Mouse (Mus musculus): ENCODE data around the gene Fam114a1. TPM values are rescaled to one million over a fixed set of nuclear protein-coding genes. Genes with fewer than 3 reads are reported as not detected.

The Fam114a1 gene
- total and polyA plus RNA-seq, 3 experiments, result 0.05 TPM; not detected in 2

DNA sequence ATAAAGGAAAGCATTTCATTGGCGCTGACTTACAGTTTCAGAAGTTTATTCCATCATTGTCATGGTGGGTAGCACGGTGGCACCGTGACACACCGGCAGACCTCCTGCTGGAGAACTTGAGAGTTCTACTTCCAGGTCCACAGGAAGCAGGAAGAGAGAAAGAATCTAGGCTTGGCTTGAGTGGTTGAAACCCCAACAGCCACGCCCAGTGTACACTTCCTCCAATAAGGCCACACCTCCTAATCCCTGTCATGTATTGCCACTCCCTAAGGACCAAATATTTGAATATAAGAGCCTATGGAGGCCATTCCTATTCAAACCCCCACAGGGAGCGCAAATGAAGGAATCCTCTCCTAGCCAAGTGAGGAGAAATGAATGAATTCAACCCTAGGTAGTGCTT, 87.7 kb downstream of the Fam114a1 start:
- Histone ChIP-seq H3K4me1 (ENCODE audit: insufficient read depth, low read depth, low read length) (no peaks in the 10 kb centered on the region), H3K36me3 (replicated peaks) (no peaks in the 10 kb centered on the region), H3K4me3 (ENCODE audit: low read depth, low read length) (no peak overlapping the region), H3K9me3 (replicated peaks) (no peaks in the 10 kb centered on the region), H3K27me3 (ENCODE audit: insufficient read depth, low read length) (no peaks in the 10 kb centered on the region)
- no peak for TF ChIP-seq POLR2AphosphoS5 (IDR thresholded peaks at IDR 0.05; ENCODE audit: insufficient replicate concordance, low read depth, low read length)
- no peak for TF ChIP-seq GATA2 (IDR thresholded peaks at IDR 0.05; ENCODE audit: borderline replicate concordance, low read depth, low read length)
- no peak for TF ChIP-seq CTCF (IDR thresholded peaks at IDR 0.05; ENCODE audit: low read depth, low read length)
- TF ChIP-seq TAL1 (conservative IDR thresholded peaks at IDR 0.05; ENCODE audit: low read depth, low read length), result no peak
- TF ChIP-seq GATA1 (IDR thresholded peaks at IDR 0.05; ENCODE audit: borderline replicate concordance, low read length), result no peak
- ATAC-seq (ENCODE audit: extremely low read depth, insufficient number of reproducible peaks, low FRiP score, poor library complexity, severe bottlenecking) (no peak), DNase-seq (ENCODE audit: low spot score) (no peak)

DNA sequence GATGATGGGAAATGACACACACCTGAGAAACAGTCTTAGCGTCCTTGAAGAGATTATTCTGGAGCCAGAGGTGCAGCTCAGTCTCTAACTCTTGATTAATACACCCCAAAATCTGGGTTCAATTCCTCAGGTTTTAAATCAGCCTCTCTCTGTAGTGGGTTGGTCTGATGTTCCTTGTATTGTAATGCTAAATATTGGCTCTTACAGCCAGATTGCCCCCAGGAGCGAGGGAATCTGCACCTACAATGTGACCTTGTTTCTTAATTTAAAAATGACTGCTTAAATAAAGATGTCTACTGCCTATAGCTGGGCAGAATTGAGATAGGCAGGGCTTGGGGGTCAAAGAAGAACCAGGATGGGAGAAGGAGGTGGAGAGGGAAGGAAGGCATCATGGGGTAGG, 89.9 kb downstream of the Fam114a1 start:
- no peaks in the 10 kb centered on the region for H3K36me3 ChIP-seq (replicated peaks)
- ATAC-seq (ENCODE audit: extremely low read depth, insufficient number of reproducible peaks, low FRiP score, poor library complexity, severe bottlenecking) (no peak), DNase-seq (ENCODE audit: low spot score) (no peak)
- no peaks in the 10 kb centered on the region for H3K4me1 ChIP-seq (ENCODE audit: insufficient read depth, low read depth, low read length)
- no peak overlapping the region for H3K4me3 ChIP-seq (ENCODE audit: low read depth, low read length)
- no peaks in the 10 kb centered on the region for H3K9me3 ChIP-seq (replicated peaks)
- H3K27me3 ChIP-seq (ENCODE audit: insufficient read depth, low read length), result no peaks in the 10 kb centered on the region
- TF ChIP-seq GATA1 (IDR thresholded peaks at IDR 0.05; ENCODE audit: borderline replicate concordance, low read length) (no peak), TAL1 (conservative IDR thresholded peaks at IDR 0.05; ENCODE audit: low read depth, low read length) (no peak), CTCF (IDR thresholded peaks at IDR 0.05; ENCODE audit: low read depth, low read length) (no peak), GATA2 (IDR thresholded peaks at IDR 0.05; ENCODE audit: borderline replicate concordance, low read depth, low read length) (no peak), POLR2AphosphoS5 (IDR thresholded peaks at IDR 0.05; ENCODE audit: insufficient replicate concordance, low read depth, low read length) (no peak)

DNA sequence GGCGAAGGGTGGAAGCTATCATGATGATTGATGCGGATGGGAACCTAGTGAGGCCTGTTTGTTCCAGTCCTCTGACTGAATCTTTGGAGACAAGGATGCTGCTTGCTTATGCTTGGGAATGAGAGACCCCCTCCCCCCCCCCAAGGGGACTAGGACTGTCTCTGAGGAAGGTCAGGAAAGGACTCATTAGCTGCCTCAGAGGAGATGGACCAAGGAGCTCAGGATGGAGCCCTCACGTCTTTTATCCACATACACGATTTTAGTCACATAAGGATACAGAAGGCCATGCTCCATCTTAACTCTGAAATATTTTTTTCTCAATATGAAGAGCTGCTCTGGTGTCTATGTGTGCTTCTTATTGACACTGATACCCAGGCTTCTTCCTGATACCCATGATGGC, 92.4 kb downstream of the Fam114a1 start:
- Histone ChIP-seq H3K4me3 (ENCODE audit: low read depth, low read length) (no peak overlapping the region), H3K36me3 (replicated peaks) (no peaks in the 10 kb centered on the region), H3K4me1 (ENCODE audit: insufficient read depth, low read depth, low read length) (no peaks in the 10 kb centered on the region), H3K9me3 (replicated peaks) (no peaks in the 10 kb centered on the region), H3K27me3 (ENCODE audit: insufficient read depth, low read length) (no peaks in the 10 kb centered on the region)
- ATAC-seq (ENCODE audit: extremely low read depth, insufficient number of reproducible peaks, low FRiP score, poor library complexity, severe bottlenecking) (no peak), DNase-seq (ENCODE audit: low spot score) (no peak)
- no peak for TF ChIP-seq POLR2AphosphoS5 (IDR thresholded peaks at IDR 0.05; ENCODE audit: insufficient replicate concordance, low read depth, low read length)
- TF ChIP-seq TAL1 (conservative IDR thresholded peaks at IDR 0.05; ENCODE audit: low read depth, low read length), result no peak
- TF ChIP-seq GATA1 (IDR thresholded peaks at IDR 0.05; ENCODE audit: borderline replicate concordance, low read length), result no peak
- TF ChIP-seq CTCF (IDR thresholded peaks at IDR 0.05; ENCODE audit: low read depth, low read length), result no peak
- no peak for TF ChIP-seq GATA2 (IDR thresholded peaks at IDR 0.05; ENCODE audit: borderline replicate concordance, low read depth, low read length)

DNA sequence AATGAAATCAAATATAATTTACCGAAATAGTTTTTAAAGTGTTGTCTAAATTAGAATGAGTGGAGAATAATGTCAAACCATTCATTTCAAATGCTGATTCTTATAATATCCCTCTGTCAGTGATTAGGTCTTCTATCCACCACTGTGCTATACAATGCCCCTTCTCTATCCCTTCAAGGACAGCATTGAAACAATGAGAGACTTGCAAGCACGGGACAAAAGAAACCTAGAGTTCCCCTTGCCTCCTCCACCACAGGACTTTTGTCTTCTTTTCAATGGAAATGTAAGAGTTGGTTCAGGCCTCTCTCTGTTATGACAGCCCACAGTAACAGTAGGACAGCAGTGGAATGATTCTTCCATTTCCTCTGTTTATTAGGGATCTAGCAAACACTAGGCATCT, 93.4 kb downstream of the Fam114a1 start:
- DNase-seq (ENCODE audit: low spot score) (no peak), ATAC-seq (ENCODE audit: extremely low read depth, insufficient number of reproducible peaks, low FRiP score, poor library complexity, severe bottlenecking) (no peak)
- H3K36me3 ChIP-seq (replicated peaks), result no peaks in the 10 kb centered on the region

DNA sequence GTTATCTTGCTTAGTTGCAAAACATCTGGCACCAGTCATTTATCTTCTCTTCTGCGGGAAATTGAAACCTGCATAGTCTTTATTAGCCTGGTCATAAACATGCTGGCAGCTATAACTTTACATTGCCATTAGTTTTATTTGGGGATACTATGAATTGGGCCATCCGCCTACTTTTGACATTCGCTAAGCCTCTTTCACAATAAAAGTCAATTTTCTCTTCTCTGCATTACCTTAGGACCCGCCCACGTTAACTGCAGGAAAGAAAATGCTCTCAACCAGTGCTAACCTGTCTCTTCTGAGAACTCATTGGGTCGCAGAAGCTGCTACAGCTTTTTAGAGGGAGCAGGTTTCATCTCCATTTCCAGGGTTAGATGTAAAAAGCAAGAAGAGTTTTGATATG, 98.3 kb downstream of the Fam114a1 start:
- no peak overlapping the region for H3K4me3 ChIP-seq (ENCODE audit: low read depth, low read length)
- H3K4me1 ChIP-seq (ENCODE audit: insufficient read depth, low read depth, low read length), result no peaks in the 10 kb centered on the region
- 0 out of 2 replicates have a peak, but pooled peaks cover 3% of the 10 kb centered on the region for H3K27me3 ChIP-seq (ENCODE audit: insufficient read depth, low read length)
- no peaks in the 10 kb centered on the region for H3K36me3 ChIP-seq (replicated peaks)
- DNase-seq (ENCODE audit: low spot score), result no peak
- TF ChIP-seq POLR2AphosphoS5 (IDR thresholded peaks at IDR 0.05; ENCODE audit: insufficient replicate concordance, low read depth, low read length) (no peak), GATA2 (IDR thresholded peaks at IDR 0.05; ENCODE audit: borderline replicate concordance, low read depth, low read length) (no peak), TAL1 (conservative IDR thresholded peaks at IDR 0.05; ENCODE audit: low read depth, low read length) (no peak), CTCF (IDR thresholded peaks at IDR 0.05; ENCODE audit: low read depth, low read length) (no peak), GATA1 (IDR thresholded peaks at IDR 0.05; ENCODE audit: borderline replicate concordance, low read length) (no peak)
- no peak for ATAC-seq (ENCODE audit: extremely low read depth, insufficient number of reproducible peaks, low FRiP score, poor library complexity, severe bottlenecking)
- H3K9me3 ChIP-seq (replicated peaks), result no peaks in the 10 kb centered on the region

More for the DNA sequence above, 93.4 kb downstream of the Fam114a1 start:
- Histone ChIP-seq H3K27me3 (ENCODE audit: insufficient read depth, low read length) (no peaks in the 10 kb centered on the region), H3K4me1 (ENCODE audit: insufficient read depth, low read depth, low read length) (no peaks in the 10 kb centered on the region), H3K9me3 (replicated peaks) (no peaks in the 10 kb centered on the region), H3K4me3 (ENCODE audit: low read depth, low read length) (no peak overlapping the region)
- TF ChIP-seq GATA1 (IDR thresholded peaks at IDR 0.05; ENCODE audit: borderline replicate concordance, low read length) (no peak), CTCF (IDR thresholded peaks at IDR 0.05; ENCODE audit: low read depth, low read length) (no peak), TAL1 (conservative IDR thresholded peaks at IDR 0.05; ENCODE audit: low read depth, low read length) (no peak), POLR2AphosphoS5 (IDR thresholded peaks at IDR 0.05; ENCODE audit: insufficient replicate concordance, low read depth, low read length) (no peak), GATA2 (IDR thresholded peaks at IDR 0.05; ENCODE audit: borderline replicate concordance, low read depth, low read length) (no peak)

DNA sequence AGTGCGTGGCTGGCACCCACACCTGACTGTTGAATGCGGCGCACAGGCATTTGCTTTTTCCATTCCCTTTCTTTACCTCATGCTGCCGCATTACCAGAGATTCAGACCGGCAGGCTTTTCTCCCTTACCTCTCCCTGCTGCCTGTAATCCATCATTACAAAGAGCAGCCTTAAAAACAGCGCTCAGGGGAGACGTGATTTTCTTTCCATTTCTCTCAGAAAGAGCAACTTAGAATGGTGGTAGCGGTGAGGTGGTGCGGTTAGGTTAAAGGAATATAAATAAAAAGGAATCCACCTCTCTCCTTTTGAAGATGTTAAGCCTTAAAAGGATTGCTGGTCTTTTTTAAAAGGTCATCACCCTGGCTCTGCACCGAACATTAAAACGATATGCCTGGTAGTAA, 100.0 kb downstream of the Fam114a1 start:
- 0 out of 2 replicates have a peak, but pooled peaks cover 3% of the 10 kb centered on the region for H3K27me3 ChIP-seq (ENCODE audit: insufficient read depth, low read length)
- ATAC-seq (ENCODE audit: extremely low read depth, insufficient number of reproducible peaks, low FRiP score, poor library complexity, severe bottlenecking) (no peak), DNase-seq (ENCODE audit: low spot score) (no peak)
- H3K9me3 ChIP-seq (replicated peaks), result no peaks in the 10 kb centered on the region
- H3K4me1 ChIP-seq (ENCODE audit: insufficient read depth, low read depth, low read length), result no peaks in the 10 kb centered on the region
- H3K36me3 ChIP-seq (replicated peaks), result no peaks in the 10 kb centered on the region
- no peak overlapping the region for H3K4me3 ChIP-seq (ENCODE audit: low read depth, low read length)
- TF ChIP-seq TAL1 (conservative IDR thresholded peaks at IDR 0.05; ENCODE audit: low read depth, low read length), result no peak
- TF ChIP-seq POLR2AphosphoS5 (IDR thresholded peaks at IDR 0.05; ENCODE audit: insufficient replicate concordance, low read depth, low read length), result no peak
- TF ChIP-seq CTCF (IDR thresholded peaks at IDR 0.05; ENCODE audit: low read depth, low read length), result no peak
- no peak for TF ChIP-seq GATA1 (IDR thresholded peaks at IDR 0.05; ENCODE audit: borderline replicate concordance, low read length)
- no peak for TF ChIP-seq GATA2 (IDR thresholded peaks at IDR 0.05; ENCODE audit: borderline replicate concordance, low read depth, low read length)
